Mouse (Mus musculus) liver, embryonic 13.5 days (tissue): ENCODE measurements around the gene Col9a2. TPM values are rescaled to one million over a fixed set of nuclear protein-coding genes. Genes with fewer than 3 reads are reported as not detected.

Experiments used
- ATAC-seq: fragments of 200-750 bp; cut with Nextera tagmentation; 2 replicates; pipeline ENCODE4 v1.8.0; 2017; ENCODE audit warnings: low read depth, mild to moderate bottlenecking, moderate number of reproducible peaks, moderate library complexity
- DNase-seq: peaks from one replicate; pipeline ENCODE4 v3.0.0; 2022
- H3K27ac ChIP-seq: fragments of 300-500 bp; sonication (generic); 2 replicates; pipeline ENCODE4 v1.5.1; 2015; ENCODE audit warnings: moderate library complexity, mild to moderate bottlenecking, inconsistent platforms
- H3K27me3 ChIP-seq: fragments of 300-500 bp; sonication (generic); 2 replicates; pipeline ENCODE4 v1.6.1; 2015; ENCODE audit warnings: mild to moderate bottlenecking, inconsistent platforms
- H3K36me3 ChIP-seq: fragments of 300-500 bp; sonication (generic); 2 replicates; pipeline ENCODE4 v1.6.1; 2015; ENCODE audit warnings: mild to moderate bottlenecking, inconsistent platforms
- H3K4me1 ChIP-seq: fragments of 300-500 bp; sonication (generic); replicated peaks from 2 replicates; pipeline ENCODE4 v1.6.1; 2015; ENCODE audit warnings: inconsistent platforms
- H3K4me2 ChIP-seq: fragments of 300-500 bp; sonication (generic); 2 replicates; pipeline ENCODE4 v1.6.1; 2015; ENCODE audit warnings: inconsistent platforms, mild to moderate bottlenecking, moderate library complexity
- H3K4me3 ChIP-seq: fragments of 300-500 bp; sonication (generic); replicated peaks from 2 replicates; pipeline ENCODE4 v1.5.1; 2015; ENCODE audit warnings: mild to moderate bottlenecking, inconsistent platforms
- H3K9ac ChIP-seq: fragments of 300-500 bp; sonication (generic); 2 replicates; pipeline ENCODE4 v1.6.1; 2015; ENCODE audit warnings: mild to moderate bottlenecking, inconsistent platforms
- H3K9me3 ChIP-seq: fragments of 300-500 bp; sonication (generic); replicated peaks from 2 replicates; pipeline ENCODE4 v1.6.1; 2016; ENCODE audit warnings: inconsistent platforms
- WGBS: fragments of 180-500 bp; shearing (Covaris S2); methylation state at CpG from one replicate; pipeline ENCODE4 v1.1.7; 2015; ENCODE audit not compliant: insufficient replicate concordance; 5-methylcytosine and 5-hydroxymethylcytosine counted together
- polyA plus RNA-seq: library from polyadenylated mRNA; unstranded; fragments of >200 nt; fragmentation: Nextera tagmentation; extraction: Ambion mirVana; gene quantifications from 2 replicates; pipeline ENCODE4 v1.2.1, GENCODE M21; 2015

Gene Col9a2
- 1.8 and 2.3 TPM in 2 replicates for polyA plus RNA-seq

DNA sequence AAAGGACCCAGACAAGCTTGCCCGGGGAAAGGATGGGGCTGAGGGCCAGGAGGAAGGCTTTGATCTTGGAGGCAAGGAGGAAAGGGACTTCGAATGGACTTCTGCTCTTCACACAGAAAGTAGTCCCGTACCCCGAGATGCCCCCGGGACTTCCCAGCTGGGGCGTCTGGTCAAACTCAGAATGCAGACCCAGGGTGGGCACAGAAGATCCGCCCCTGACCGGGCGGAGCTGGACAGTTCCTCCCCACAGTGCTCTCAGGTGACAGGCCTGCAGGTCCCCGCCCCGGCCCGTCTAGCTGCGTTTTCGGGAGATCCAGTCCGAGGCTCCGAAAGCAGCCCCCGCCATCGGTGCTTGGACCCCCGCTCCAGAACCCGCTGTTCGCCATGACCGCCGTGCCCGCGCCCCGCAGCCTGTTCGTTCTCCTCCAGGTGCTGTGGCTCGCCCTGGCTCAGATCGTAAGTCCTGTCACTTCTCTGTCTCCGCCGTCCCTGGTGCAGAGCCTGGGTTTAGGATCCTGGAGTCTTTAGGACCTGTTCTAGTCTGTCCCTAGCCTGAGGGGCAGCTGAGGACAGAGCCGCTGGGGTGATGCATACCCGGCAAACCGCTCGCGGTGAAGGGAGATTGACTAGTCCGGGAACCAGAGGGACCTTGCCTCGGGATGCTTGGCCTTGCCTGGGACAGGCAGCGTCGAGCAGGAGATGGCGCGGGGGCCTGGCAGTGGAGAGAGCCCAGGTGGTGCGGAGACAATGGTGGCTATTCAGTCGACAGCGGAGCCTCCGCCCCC, at the start of gene Col9a2:
Gene Col9a2, plus strand, starts transcription at position 55 of the 785 bp plus-strand sequence.
- H3K9ac ChIP-seq, result peak within 1 kb of the TSS; percentile 36; the same call in 1 of the 2 replicates
- peak within 1 kb of the TSS; percentile 43 for H3K4me3 ChIP-seq
- H3K36me3 ChIP-seq, result no peaks in the 10 kb centered on the region
- ATAC-seq (0 out of 2 replicates have a peak, but pooled peaks have one; percentile 13), DNase-seq (no peak)
- H3K4me1 ChIP-seq, result 0 out of 2 replicates have a peak, but pooled peaks cover 4% of the 10 kb centered on the region
- peak within 1 kb of the TSS; percentile 59 for H3K4me2 ChIP-seq
- H3K27me3 ChIP-seq, result peaks cover 46% of the 10 kb centered on the region
- H3K27ac ChIP-seq, result no peak within 1 kb of the TSS
- no peaks in the 10 kb centered on the region for H3K9me3 ChIP-seq
- WGBS, result 4% methylated on average over 46 of the region's 46 CpGs

GRCm38 (mm10) chr4:120992284-120992683, 46.9 kb upstream of the Col9a2 start:
- no peaks in the 10 kb centered on the region for H3K27me3 ChIP-seq
- ATAC-seq (no peak), DNase-seq (no peak)
- no peak overlapping the region for H3K4me3 ChIP-seq
- H3K9ac ChIP-seq, result no peak overlapping the region
- 81% methylated on average over 2 of the region's 2 CpGs for WGBS
- peaks cover 4% of the 10 kb centered on the region for H3K9me3 ChIP-seq
- H3K4me1 ChIP-seq, result peaks cover 41% of the 10 kb centered on the region
- peaks cover 16% of the 10 kb centered on the region for H3K36me3 ChIP-seq
- no peak overlapping the region for H3K4me2 ChIP-seq
- H3K27ac ChIP-seq, result no peak overlapping the region

DNA sequence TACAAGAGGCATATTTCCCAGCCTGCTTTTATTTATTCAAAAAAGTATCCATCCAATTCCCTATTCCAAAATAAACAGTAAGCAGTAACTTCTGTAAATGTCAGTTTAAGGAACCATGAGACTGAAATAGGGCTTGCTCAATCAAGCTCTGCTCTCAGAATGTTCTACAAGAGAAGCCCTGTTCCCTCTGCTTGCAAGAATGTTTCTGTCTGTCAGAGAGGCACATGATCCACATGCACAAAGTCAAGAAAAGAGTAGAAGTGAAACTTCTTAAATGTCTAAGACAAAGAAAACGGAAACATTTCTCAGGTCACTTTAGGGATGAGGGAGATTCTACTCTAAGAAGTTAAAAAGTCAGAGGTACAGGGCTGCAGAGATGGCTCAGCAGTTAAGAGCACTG, 46.2 kb upstream of the Col9a2 start:
- WGBS, result 76% methylated on average over 1 of the region's 1 CpGs
- no peak overlapping the region for H3K9ac ChIP-seq
- H3K4me2 ChIP-seq, result no peak overlapping the region
- ATAC-seq (no peak), DNase-seq (no peak)
- no peaks in the 10 kb centered on the region for H3K27me3 ChIP-seq
- no peak overlapping the region for H3K4me3 ChIP-seq
- peaks cover 16% of the 10 kb centered on the region for H3K36me3 ChIP-seq
- peaks cover 4% of the 10 kb centered on the region for H3K9me3 ChIP-seq
- H3K27ac ChIP-seq, result no peak overlapping the region
- H3K4me1 ChIP-seq, result peaks cover 42% of the 10 kb centered on the region

- H3K9me3 ChIP-seq, result no peaks in the 10 kb centered on the region
Measured at GRCm38 (mm10) chr4:120995911-120996310, 43.3 kb upstream of the Col9a2 start.

GRCm38 (mm10) chr4:121001042-121001441, 38.1 kb upstream of the Col9a2 start:
- H3K27me3 ChIP-seq, result no peaks in the 10 kb centered on the region
- WGBS, result 57% methylated on average over 2 of the region's 2 CpGs
- H3K4me2 ChIP-seq, result no peak overlapping the region
- H3K9me3 ChIP-seq, result no peaks in the 10 kb centered on the region
- H3K9ac ChIP-seq, result no peak overlapping the region
- peaks cover 89% of the 10 kb centered on the region for H3K4me1 ChIP-seq
- 0 out of 2 replicates have a peak, but pooled peaks cover 3% of the 10 kb centered on the region for H3K36me3 ChIP-seq
- H3K4me3 ChIP-seq, result no peak overlapping the region
- ATAC-seq (no peak), DNase-seq (no peak)
- H3K27ac ChIP-seq, result no peak overlapping the region

More at GRCm38 (mm10) chr4:120995911-120996310, 43.3 kb upstream of the Col9a2 start:
- no peaks in the 10 kb centered on the region for H3K27me3 ChIP-seq
- H3K9ac ChIP-seq, result no peak overlapping the region
- no peak overlapping the region for H3K27ac ChIP-seq
- no peak for DNase-seq
- H3K4me3 ChIP-seq, result no peak overlapping the region
- ATAC-seq, result no peak
- H3K36me3 ChIP-seq, result no peaks in the 10 kb centered on the region
- H3K4me2 ChIP-seq, result no peak overlapping the region
- peaks cover 62% of the 10 kb centered on the region for H3K4me1 ChIP-seq
- WGBS, result 73% methylated on average over 1 of the region's 1 CpGs

GRCm38 (mm10) chr4:121001659-121002058, 37.5 kb upstream of the Col9a2 start:
- H3K36me3 ChIP-seq, result 0 out of 2 replicates have a peak, but pooled peaks cover 3% of the 10 kb centered on the region
- WGBS, result 32% methylated on average over 1 of the region's 1 CpGs
- no peaks in the 10 kb centered on the region for H3K9me3 ChIP-seq
- H3K4me2 ChIP-seq, result no peak overlapping the region
- peaks cover 90% of the 10 kb centered on the region for H3K4me1 ChIP-seq
- H3K4me3 ChIP-seq, result no peak overlapping the region
- H3K27me3 ChIP-seq, result no peaks in the 10 kb centered on the region
- no peak for DNase-seq
- H3K9ac ChIP-seq, result no peak overlapping the region
- no peak overlapping the region for H3K27ac ChIP-seq
- ATAC-seq, result no peak

DNA sequence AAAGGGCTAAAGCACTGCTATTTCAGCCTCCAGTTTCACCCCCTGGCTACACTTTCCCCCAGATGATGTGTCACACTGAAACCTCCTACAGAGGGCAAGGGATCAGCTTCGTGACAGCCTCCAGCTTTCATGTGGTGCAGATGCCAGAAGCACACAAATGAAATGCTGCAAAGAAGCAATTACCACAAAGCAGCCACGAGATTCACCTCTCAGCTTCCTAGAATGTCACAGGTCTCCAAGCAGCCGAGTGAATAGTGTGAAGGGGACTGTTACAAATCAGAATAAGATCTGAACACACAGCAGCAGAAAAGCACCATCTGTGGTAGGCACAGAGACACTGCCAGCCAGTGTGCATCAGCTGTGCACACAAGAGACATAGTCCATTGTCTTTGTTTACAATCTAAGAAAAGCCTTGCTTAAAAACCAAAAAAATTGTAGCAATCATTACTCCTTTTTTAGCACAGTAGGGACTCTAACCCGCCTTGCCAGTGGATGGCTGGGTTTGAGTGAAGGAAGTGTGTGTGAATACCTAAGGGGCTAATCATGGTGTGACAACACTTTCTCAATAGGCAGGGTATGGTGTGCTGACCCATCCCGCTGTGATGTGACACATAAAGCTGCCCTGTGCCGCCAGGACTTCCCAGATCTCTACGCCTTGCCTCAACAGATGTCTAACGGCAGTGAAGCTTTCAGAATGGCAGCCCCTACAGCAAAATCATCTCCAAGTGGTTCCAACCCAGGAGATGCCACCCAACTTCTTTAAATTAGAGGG, 36.6 kb upstream of the Col9a2 start:
- Histone ChIP-seq H3K9me3 (no peaks in the 10 kb centered on the region), H3K36me3 (0 out of 2 replicates have a peak, but pooled peaks cover 3% of the 10 kb centered on the region), H3K4me2 (no peak overlapping the region), H3K27me3 (no peaks in the 10 kb centered on the region), H3K4me1 (peaks cover 89% of the 10 kb centered on the region), H3K4me3 (no peak overlapping the region), H3K27ac (peak overlapping the region; percentile 45), H3K9ac (peak overlapping the region; percentile 37; the same call in 1 of the 2 replicates)
- ATAC-seq (no peak), DNase-seq (no peak)
- 42% methylated on average over 8 of the region's 8 CpGs for WGBS

GRCm38 (mm10) chr4:121003611-121004091, 35.5 kb upstream of the Col9a2 start:
- Histone ChIP-seq H3K4me1 (peaks cover 93% of the 10 kb centered on the region), H3K36me3 (0 out of 2 replicates have a peak, but pooled peaks cover 3% of the 10 kb centered on the region), H3K4me3 (no peak overlapping the region), H3K4me2 (no peak overlapping the region), H3K27ac (peak overlapping the region; percentile 9; the same call in 1 of the 2 replicates), H3K9me3 (no peaks in the 10 kb centered on the region), H3K9ac (no peak overlapping the region), H3K27me3 (no peaks in the 10 kb centered on the region)
- WGBS, result 38% methylated on average over 3 of the region's 3 CpGs
- DNase-seq (no peak), ATAC-seq (no peak)

DNA sequence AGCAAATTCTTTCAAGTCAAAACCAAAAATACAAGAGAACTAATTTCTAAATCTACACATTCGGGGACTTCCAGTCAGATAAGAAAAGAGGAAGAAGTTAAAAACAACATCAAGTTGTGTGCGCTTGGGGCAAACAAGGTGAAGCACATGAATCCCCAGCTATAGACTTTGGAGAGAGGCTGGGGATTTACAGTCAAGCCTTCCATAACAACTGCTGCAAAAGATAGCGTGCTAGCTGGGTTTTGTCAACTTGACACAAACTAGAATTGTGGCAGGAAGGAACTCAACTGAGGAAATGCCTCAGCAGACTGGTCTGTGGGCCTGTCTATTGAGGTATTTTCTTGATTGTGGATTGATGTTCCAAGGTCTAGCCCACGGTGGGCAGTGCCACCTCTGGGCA, 34.5 kb upstream of the Col9a2 start:
- peak overlapping the region; percentile 69 for H3K27ac ChIP-seq
- WGBS, result 19% methylated on average over 4 of the region's 4 CpGs
- H3K4me3 ChIP-seq, result no peak overlapping the region
- DNase-seq (no peak), ATAC-seq (0 out of 2 replicates have a peak, but pooled peaks have one; percentile 8)
- no peaks in the 10 kb centered on the region for H3K9me3 ChIP-seq
- H3K36me3 ChIP-seq, result 0 out of 2 replicates have a peak, but pooled peaks cover 3% of the 10 kb centered on the region
- H3K9ac ChIP-seq, result peak overlapping the region; percentile 31; the same call in 1 of the 2 replicates
- H3K27me3 ChIP-seq, result no peaks in the 10 kb centered on the region
- H3K4me1 ChIP-seq, result peaks cover 97% of the 10 kb centered on the region
- peak overlapping the region; percentile 12; the same call in 1 of the 2 replicates for H3K4me2 ChIP-seq

DNA sequence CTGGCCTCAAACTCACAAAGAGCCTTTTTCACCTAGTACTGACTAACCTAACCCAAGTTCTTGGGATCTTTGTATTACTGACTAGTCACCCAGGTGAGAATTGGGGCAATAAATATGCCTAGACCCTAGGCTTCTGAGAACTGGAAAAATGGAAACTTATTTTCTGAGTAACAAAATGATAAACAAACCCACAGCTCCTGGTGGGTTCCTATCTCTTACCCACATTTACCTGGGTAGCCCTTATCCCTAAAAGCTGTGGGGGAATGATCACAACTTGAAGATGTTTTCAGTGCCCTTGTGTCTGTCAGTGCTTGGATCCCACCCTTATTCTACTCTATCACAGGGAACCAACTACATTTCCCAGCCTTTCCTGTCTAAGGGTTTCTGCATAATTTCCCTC, 32.2 kb upstream of the Col9a2 start:
- no peak overlapping the region; the same call in 1 of the 2 replicates for H3K9ac ChIP-seq
- 0 out of 2 replicates have a peak, but pooled peaks cover 3% of the 10 kb centered on the region for H3K36me3 ChIP-seq
- H3K27me3 ChIP-seq, result no peaks in the 10 kb centered on the region
- H3K27ac ChIP-seq, result peak overlapping the region; percentile 35; the same call in 1 of the 2 replicates
- ATAC-seq (peak; percentile 42; the same call in 1 of the 2 replicates), DNase-seq (no peak)
- no peaks in the 10 kb centered on the region for H3K9me3 ChIP-seq
- peaks cover 97% of the 10 kb centered on the region for H3K4me1 ChIP-seq
- H3K4me3 ChIP-seq, result no peak overlapping the region
- no peak overlapping the region for H3K4me2 ChIP-seq
